Comparison of ENCODE assay signal across 7 mouse cellular contexts in the genomic region with DNA sequence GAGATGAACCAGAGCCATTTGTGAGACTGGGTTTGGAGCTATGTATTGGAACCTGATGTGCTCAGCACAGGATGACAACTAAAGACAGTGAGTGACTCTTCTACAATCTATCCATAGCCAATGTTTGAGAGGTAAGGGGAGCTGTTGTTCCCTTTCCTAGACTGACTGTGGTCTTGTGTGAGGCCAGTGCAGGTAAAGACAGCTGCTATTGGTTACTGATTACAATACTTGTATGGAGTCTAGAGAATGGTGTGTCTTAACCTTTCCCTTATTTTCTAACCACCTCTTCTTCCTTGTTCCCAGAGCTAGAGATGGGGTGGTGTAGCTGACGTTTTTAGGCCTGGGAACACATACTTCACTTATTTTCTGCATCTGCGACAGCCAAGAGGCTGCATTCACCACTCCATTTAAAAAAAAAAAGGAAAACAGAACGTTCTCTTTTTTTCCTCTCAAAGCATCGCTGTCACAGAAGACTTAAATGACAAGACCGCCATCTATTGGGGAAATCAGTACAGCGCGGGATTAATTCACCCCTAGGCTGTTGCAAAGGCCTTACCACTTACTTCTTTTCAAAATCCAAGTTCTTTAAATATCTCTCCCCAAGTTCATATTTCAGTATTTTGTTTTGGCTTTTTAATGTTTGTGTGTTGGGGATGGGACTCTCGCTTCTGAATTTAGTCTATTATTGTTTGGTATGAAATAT. TPM values are rescaled to one million over a fixed set of nuclear protein-coding genes. Genes with fewer than 3 reads are reported as not detected.
DNase-seq lines count a peak whose midpoint lies in the region; ATAC-seq and TF ChIP-seq lines count a peak whose summit lies in the region.

No protein-coding gene starts in this region.

- no peaks in the 10 kb centered on the region for H3K4me1 ChIP-seq in cerebellum, adult 2 months (ENCODE audit: control insufficient read depth, insufficient read depth, low read length)
- no peaks in the 10 kb centered on the region for H3K4me1 ChIP-seq in hindbrain, embryonic 14.5 days (replicated peaks; ENCODE audit: control insufficient read depth, insufficient read depth, low read length)

- TF ChIP-seq POLR2A in cerebellum, adult 2 months (IDR thresholded peaks at IDR 0.05; ENCODE audit: borderline replicate concordance, insufficient read depth, low read length): no peak

- H3K4me3 ChIP-seq in cerebellum, adult 2 months (replicated peaks; ENCODE audit: insufficient read depth, low read depth, low read length): peak overlapping the region; percentile 85
- H3K4me3 ChIP-seq in hindbrain, embryonic 14.5 days (replicated peaks; ENCODE audit: low read length): peak overlapping the region; percentile 53

- H3K27me3 ChIP-seq in Patski: no peaks in the 10 kb centered on the region
- H3K27me3 ChIP-seq in cerebellum, adult 2 months (ENCODE audit: control insufficient read depth, insufficient read depth, low read length): no peaks in the 10 kb centered on the region
- H3K27me3 ChIP-seq in hindbrain, embryonic 14.5 days (ENCODE audit: control insufficient read depth, insufficient read depth, low read length): no peaks in the 10 kb centered on the region

- peak overlapping the region; percentile 87 for H3K4me2 ChIP-seq in hindbrain, embryonic 14.5 days (replicated peaks)

- no peaks in the 10 kb centered on the region; the same call in 1 of the 2 replicates for H3K36me3 ChIP-seq in hindbrain, embryonic 14.5 days (replicated peaks; ENCODE audit: control insufficient read depth, insufficient read depth)

- H3K9me3 ChIP-seq in hindbrain, embryonic 14.5 days (ENCODE audit: control insufficient read depth, low read length): no peaks in the 10 kb centered on the region

- in situ Hi-C loops in Patski (cut with MboI; ENCODE audit: low pct_unique_long_range_greater_than_20kb): loop anchor here (5.0 kb wide), 2 partner anchors 88 to 243 kb away; no protein-coding TSS in a partner anchor

- peak overlapping the region; percentile 68 for H3K9ac ChIP-seq in hindbrain, embryonic 14.5 days

- no peak overlapping the region; the same call in 1 of the 2 replicates for H3K27ac ChIP-seq in cerebellum, adult 2 months (ENCODE audit: insufficient read depth, low read length)
- peak overlapping the region; percentile 82; the same call in 1 of the 2 replicates for H3K27ac ChIP-seq in hindbrain, embryonic 14.5 days

- CTCF ChIA-PET in Patski (lab: Charles Lee): interaction anchor here (0.8 to 3.6 kb wide), 18 partner anchors 10 to 243 kb away, joined by 3 to 34 read pairs (median 4); a partner anchor contains a TSS

- ATAC-seq in Patski: peak; percentile 79
- peak; percentile 76 for ATAC-seq in frontal cortex, adult (ENCODE audit: low TSS enrichment)
- peak; percentile 49 for ATAC-seq in hindbrain, embryonic 14.5 days (ENCODE audit: low FRiP score)

- POLR2A ChIA-PET in Patski (lab: Charles Lee): interaction anchor here (0.9 to 1.3 kb wide), 2 partner anchors 19 to 93 kb away, joined by 3 read pairs; a partner anchor contains a TSS

- DNase-seq in Patski (ENCODE audit: low read depth, low spot score): no peak
- peak; percentile 56 to 65 for DNase-seq in cerebellum, adult 2 months
- peak; percentile 86 for DNase-seq in hindbrain, embryonic 14.5 days (ENCODE audit: low spot score)
- peak; percentile 51 to 59 for DNase-seq in layer of hippocampus, postnatal 36 days
- peak; percentile 85 for DNase-seq in lung, postnatal 25 days (ENCODE audit: low spot score)
- DNase-seq in retina, postnatal 1 day: peak; percentile 90

- 1% methylated on average over 8 of the region's 8 CpGs for WGBS in cerebellum, adult 2 months
- WGBS in hindbrain, embryonic 14.5 days: 2% methylated on average over 8 of the region's 8 CpGs

- peak; percentile 82 for TF ChIP-seq CTCF in Patski (IDR thresholded peaks at IDR 0.05)
- TF ChIP-seq CTCF in cerebellum, adult 2 months (IDR thresholded peaks at IDR 0.05; ENCODE audit: borderline replicate concordance, insufficient read depth, low read depth, low read length): peak; percentile 28; the same call in 1 of the 2 replicates

RNA-seq across cellular contexts. Expression of a gene that starts 19.8 kb away (rescaled TPM):
- polyA plus RNA-seq in Patski (2021): 15.6 TPM
- polyA plus RNA-seq in cerebellum, adult 2 months (2012; rRNA removed): 3.5 and 4.0 TPM in 2 replicates
- polyA plus RNA-seq in hindbrain, embryonic 14.5 days (2014; fragmentation: Nextera tagmentation; extraction: Ambion mirVana): 1.8 and 1.9 TPM in 2 replicates
- total RNA-seq in layer of hippocampus, postnatal 36 days (2021): 1 to 10 TPM; 7.5 to 8.9 TPM

RNA-seq across cellular contexts. Expression of a gene that starts 26.8 kb away (rescaled TPM):
- 17.9 TPM for polyA plus RNA-seq in Patski (2021)
- polyA plus RNA-seq in cerebellum, adult 2 months (2012; rRNA removed): 3.4 TPM in 2 replicates
- polyA plus RNA-seq in hindbrain, embryonic 14.5 days (2014; fragmentation: Nextera tagmentation; extraction: Ambion mirVana): 9.5 and 11.1 TPM in 2 replicates
- 1 to 10 TPM; 4.3 to 4.7 TPM for total RNA-seq in layer of hippocampus, postnatal 36 days (2021)

RNA-seq across cellular contexts. Expression of a gene that starts 51.3 kb away (rescaled TPM):
- polyA plus RNA-seq in Patski (2021): 11.4 TPM
- 8.9 and 9.0 TPM in 2 replicates for polyA plus RNA-seq in cerebellum, adult 2 months (2012; rRNA removed)
- 21.9 and 22.2 TPM in 2 replicates for polyA plus RNA-seq in hindbrain, embryonic 14.5 days (2014; fragmentation: Nextera tagmentation; extraction: Ambion mirVana)
- 10 to 100 TPM; 11.8 to 12.7 TPM for total RNA-seq in layer of hippocampus, postnatal 36 days (2021)
